Mouse (Mus musculus): Measurements from ENCODE around the gene Aacs.
"Not testable (repeated sequence)": the region's sequence is repeated elsewhere in the genome, so short reads cannot be mapped to it uniquely, and the experiment has no call there.

Gene Aacs

DNA sequence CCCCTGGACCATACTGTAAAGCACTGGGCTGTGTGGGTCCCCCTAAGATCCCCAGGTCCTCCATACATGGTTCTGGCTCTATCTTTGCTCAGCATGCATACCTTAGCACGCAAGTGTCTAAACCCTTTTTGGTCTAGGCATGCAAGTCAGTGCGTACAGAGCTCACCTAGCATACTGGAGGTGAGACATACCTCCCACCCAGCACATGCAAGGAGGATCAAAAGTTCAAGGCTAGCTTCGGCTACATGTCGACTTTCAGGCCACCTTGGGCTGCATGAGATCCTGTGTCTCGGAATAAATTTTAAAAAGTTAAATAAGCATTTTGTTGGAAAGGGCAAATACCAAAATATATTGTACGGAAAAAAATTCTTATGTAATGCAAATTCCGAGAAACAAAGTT is 10.4 kb upstream of the Aacs start:
- DNase-seq (ENCODE audit: low read depth, low spot score), result no peak

DNA sequence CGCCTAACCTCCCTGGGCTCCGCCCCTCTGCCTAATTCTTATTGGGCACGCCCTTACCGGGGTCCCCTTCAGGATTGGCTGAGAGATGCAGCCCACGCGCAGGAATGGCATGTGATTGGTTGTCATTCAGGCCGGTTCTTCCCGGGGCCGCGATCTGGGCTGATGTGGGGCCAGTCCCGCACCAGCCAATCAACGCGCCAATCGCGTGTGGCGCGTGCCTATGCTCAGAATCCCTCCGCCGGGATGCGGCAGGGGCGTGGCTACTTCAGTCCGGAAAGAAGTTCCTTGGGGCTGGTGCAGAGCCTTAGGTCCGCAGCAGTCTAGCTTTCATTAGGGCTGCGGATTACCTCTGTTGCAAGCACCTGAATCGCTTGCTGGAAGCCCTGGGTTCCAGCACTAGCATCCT is 9.9 kb upstream of the Aacs start:
- DNase-seq (ENCODE audit: low read depth, low spot score), result peak; percentile 88

GRCm38 (mm10) chr5:125466483-125466882 is 9.1 kb upstream of the Aacs start:
- no peak for DNase-seq (ENCODE audit: low read depth, low spot score)

- DNase-seq (ENCODE audit: low read depth, low spot score), result no peak
Observed at GRCm38 (mm10) chr5:125467261-125467660, 8.4 kb upstream of the Aacs start.

GRCm38 (mm10) chr5:125470713-125471112 is 4.9 kb upstream of the Aacs start:
- DNase-seq (ENCODE audit: low read depth, low spot score), result no peak

GRCm38 (mm10) chr5:125472796-125473475 is 2.7 kb upstream of the Aacs start:
- no peak for DNase-seq (ENCODE audit: low read depth, low spot score)

DNA sequence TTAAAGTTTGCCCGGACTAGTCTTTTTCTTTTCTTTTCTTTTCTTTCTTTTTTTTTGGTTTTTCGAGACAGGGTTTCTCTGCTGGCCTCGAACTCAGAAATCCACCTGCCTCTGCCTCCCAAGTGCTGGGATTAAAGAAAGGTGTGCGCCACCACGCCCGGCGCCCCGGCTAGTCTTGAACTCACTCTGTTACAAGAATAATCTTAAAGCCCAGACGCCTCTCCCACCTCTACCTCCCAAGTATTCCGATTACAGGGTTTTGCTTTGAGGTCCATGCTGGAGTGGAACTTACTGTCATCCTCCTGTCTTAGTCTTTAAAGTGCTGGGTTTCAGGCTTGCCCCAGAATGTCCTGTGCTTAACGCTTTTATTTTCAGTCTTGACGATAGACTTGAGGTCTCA is 584 bp upstream of the Aacs start:
- no peak for DNase-seq (ENCODE audit: low read depth, low spot score)

DNA sequence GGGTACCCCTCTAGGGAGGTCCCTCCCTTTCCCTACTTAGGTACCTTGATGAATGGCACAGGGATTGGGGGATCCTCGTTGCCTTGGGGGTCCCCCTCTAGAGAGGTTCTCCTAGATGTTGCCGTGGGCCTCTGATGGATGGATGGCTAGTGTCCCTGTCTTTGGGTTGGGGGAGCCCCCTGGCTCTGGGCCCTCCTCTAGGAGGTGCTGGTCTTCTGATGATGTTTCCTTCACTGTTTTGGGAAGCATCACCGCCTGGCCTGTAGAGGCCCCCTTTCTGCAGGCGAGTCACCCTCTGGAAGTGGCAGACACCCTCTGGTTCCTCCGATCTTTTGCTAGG is 642 bp downstream of the Aacs start:
- DNase-seq (ENCODE audit: low read depth, low spot score), result no peak

DNA sequence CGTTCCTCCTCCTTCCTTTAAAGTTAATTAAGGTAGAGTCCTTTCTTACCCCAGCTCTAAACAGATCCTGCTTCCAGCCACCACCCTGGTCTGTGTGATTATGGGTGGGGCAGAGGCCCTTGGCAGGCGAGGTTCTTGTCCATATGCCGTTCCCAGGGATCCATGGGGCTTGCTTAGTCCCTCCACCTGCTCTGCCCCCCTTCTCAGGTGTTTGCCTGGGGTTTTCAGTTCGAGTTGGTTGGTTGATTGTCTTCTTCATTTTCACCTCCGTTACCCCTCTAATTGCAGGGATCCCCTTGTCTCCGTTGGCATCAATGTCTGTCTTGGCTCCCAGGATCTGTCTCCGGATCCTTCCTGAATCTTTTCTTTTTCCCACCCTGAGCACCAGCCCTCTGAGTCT is 1.2 kb downstream of the Aacs start:
- no peak for DNase-seq (ENCODE audit: low read depth, low spot score)

DNA sequence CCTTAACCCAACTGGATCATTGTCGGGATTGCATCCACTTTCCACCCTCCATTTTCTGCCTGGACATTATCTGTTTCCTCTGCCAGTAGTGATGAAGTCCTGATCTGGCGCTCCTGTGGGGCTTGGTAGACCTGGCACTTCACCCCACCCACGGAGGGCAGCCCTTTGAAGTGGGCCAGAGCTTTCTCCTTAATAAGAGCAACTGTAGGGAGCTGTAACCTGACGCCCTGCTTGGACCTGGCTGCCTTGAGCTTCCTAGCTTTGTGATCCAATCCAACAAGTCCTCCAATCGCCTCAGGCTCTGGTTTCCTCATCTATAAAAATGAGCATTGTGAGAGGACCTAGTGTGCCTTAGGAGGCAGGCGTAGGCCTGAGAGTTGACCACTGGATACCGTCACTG is 1.9 kb downstream of the Aacs start:
- DNase-seq (ENCODE audit: low read depth, low spot score), result no peak

DNA sequence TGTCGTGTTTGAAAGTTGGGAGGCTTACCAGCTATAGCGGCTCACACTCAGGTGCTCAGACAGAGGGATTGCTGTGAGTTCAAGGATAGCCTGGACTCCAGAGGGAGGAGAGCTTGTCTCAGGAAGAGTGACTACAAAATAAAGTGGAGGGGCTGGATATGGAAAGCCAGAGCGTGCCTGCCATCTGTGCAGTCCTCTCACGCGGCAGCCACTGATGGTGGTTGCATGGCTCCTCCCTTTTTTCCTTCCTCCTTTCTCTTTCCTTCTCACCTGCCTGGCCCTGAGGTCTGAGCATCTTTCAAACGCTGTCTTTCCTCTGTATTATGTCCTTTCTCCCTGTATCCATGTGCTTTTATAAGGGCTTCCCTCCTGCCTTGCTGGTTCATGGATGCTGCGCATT is 2.4 kb downstream of the Aacs start:
- DNase-seq (ENCODE audit: low read depth, low spot score), result no peak

DNA sequence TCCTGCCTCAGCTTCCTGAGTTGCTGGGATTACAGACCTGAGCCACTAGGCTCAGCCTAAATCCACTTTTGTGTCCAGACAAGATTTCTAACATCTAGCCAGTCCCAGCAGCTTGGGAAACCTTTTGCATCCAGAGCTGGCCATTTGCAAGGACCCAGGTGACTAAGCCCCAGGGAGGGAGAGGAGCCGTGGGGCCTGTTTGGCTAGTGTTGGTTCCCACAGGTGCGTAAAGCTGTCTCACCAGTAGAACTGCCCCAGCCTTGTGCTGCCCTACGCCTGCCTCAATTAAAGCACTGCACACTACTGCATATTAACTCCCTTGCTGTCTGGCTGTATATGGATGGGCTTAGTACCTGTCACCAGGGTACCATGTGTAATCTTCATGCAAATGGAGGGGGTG is 3.8 kb downstream of the Aacs start:
- DNase-seq (ENCODE audit: low read depth, low spot score), result no peak

- DNase-seq (ENCODE audit: low read depth, low spot score), result peak; percentile 70
Observed at GRCm38 (mm10) chr5:125480434-125481231, 5.0 kb downstream of the Aacs start.

- no peak for DNase-seq (ENCODE audit: low read depth, low spot score)
Observed at GRCm38 (mm10) chr5:125482474-125482873, 6.9 kb downstream of the Aacs start.

DNA sequence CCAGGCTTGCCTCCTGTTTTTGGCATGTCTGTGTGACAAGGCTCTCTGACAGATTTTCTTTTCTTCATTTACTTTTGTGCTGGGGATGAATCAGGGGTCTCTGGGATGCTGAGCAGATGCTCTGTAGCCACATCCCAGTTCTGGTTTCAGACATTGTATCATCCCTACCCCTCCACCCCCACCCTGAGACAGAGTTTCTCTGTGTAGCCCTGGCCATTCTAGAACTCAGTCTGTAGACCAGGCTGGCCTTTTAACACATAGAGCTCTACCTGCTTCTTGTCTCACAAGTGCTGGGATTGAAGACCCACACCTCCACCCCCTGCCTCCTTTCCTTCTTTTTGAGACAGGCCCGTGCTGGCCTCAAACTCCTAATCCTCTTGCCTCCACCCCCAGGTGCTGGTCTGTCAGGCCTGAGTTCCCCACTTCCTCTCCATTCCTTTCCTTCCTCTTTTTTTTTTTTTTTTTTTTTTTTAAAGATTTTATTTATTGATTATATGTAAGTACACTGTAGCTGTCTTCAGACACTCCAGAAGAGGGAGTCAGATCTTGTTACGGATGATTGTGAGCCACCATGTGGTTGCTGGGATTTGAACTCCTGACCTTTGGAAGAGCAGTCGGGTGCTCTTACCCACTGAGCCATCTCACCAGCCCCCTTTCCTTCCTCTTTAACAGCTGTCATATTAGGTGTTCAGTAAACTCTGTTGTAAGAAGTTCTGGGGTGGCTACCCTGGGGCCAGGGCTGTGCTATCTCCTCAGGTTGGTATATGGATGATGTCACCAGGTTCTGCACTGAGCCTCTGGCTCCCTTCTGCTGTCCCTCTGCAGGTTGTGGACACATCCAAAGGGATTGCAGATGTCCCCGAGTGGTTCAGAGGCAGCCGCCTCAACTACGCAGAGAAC is 8.3 kb downstream of the Aacs start:
- no peak for DNase-seq (ENCODE audit: low read depth, low spot score)

DNA sequence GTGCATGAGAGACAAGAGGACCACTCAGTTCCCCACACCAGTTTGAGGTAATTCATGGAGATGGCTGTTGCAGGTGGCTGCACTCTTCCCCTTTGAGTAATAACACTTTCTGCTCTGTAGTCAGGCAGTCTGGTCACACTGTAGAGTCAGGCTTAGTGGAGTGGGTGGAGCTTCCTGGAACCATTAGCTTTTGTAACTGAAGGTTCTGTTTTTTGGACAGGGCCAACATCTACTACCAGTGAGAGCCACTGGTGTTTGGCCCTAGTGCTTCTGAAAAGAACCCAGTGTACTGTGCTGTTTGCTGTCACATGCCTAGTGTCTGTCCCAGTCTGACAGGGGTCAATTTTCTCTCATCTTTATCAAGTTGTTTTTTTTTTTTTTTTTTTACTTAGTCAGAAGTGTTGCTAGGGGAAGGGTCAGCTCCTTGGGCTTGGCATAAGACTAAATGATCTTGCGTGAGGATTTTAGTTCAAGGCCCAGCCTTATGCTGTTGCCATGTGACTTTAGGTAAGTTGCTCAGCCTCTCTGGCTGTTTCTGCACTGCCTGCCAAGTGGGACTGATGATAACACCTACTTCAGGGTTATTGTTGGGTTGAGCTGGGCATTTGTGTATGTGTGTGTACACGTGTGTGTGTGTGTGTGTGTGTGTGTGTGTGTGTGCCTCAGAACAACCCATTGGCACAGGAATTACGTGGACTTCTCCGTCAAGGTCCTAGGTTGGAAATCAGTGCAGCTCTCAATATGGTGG is 9.6 kb downstream of the Aacs start:
- DNase-seq (ENCODE audit: low read depth, low spot score), result no peak

- DNase-seq (ENCODE audit: low read depth, low spot score), result no peak
Observed at GRCm38 (mm10) chr5:125486088-125486487, 10.5 kb downstream of the Aacs start.

- DNase-seq (ENCODE audit: low read depth, low spot score), result no peak
Observed at GRCm38 (mm10) chr5:125487375-125488115, 11.9 kb downstream of the Aacs start.

DNA sequence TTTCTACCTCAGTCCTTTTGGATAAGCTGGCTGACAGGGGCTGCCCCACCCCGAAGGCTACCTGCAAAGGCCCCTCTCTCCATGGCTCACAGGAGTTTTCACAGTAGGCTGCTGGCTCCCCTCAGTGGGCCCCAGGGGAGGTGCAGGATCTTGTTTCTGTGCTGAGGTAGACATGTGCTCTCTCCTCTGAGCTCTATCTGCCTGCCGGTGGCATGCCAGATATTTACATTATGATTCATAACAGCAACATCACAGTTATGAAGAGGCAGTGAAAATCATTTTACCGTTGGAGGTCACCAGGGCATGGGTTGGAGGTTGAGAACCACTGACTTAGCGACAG is 12.5 kb downstream of the Aacs start:
- DNase-seq (ENCODE audit: low read depth, low spot score), result no peak

- not testable (repeated sequence) for DNase-seq (ENCODE audit: low read depth, low spot score)
Observed at GRCm38 (mm10) chr5:125488953-125489352, 13.3 kb downstream of the Aacs start.

DNA sequence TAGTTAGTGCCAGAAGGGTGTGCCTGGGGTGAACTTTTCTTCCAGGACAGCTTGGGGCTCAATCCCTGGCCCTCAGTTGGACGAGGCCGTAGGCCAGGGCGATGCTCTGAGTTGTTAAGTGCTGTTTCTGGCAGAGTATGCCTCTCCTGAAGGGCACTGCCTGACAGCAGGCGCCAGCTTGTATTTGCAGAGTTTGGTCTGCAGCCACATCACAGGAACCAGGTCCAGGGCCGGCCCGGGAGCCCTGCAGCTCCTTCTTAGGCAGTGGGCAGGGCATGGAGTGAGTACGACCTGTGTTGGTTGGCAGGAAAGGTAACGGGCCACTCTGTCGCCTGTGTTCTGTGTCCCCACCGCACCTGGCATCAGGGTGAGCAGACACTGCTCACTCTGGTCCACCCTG is 15.5 kb downstream of the Aacs start:
- no peak for DNase-seq (ENCODE audit: low read depth, low spot score)
